Mouse (Mus musculus): ENCODE results near the gene Tmem216. TPM values are rescaled to one million over a fixed set of nuclear protein-coding genes. Genes with fewer than 3 reads are reported as not detected.

The Tmem216 gene
- polyA plus RNA-seq, 1 experiment = 8.5 TPM

- under 1% methylated on average over 44 of the region's 44 CpGs for WGBS
- Histone ChIP-seq H3K4me1 (ENCODE audit: control insufficient read depth, insufficient read depth, insufficient read length) (peaks cover 2% of the 10 kb centered on the region; the same call in 1 of the 2 replicates), H3K27ac (ENCODE audit: insufficient read depth, low read length) (peak within 1 kb of the TSS; percentile 93), H3K4me3 (ENCODE audit: extremely low read depth, insufficient read depth, insufficient read length) (peak within 1 kb of the TSS; percentile 92), H3K27me3 (ENCODE audit: control insufficient read depth, insufficient read depth, low read length) (no peaks in the 10 kb centered on the region), H3K36me3 (ENCODE audit: control insufficient read depth, insufficient read depth, low read length) (peaks cover 10% of the 10 kb centered on the region)
- DNase-seq (ENCODE audit: low read depth in 1 of 2, low spot score in 2 of 2) = peak; percentile 90 to 95
- TF ChIP-seq POLR2A (IDR thresholded peaks at IDR 0.05; ENCODE audit: low read depth, low read length) (peak; percentile 83), CTCF (IDR thresholded peaks at IDR 0.05; ENCODE audit: extremely low read depth, insufficient read depth, insufficient read length, insufficient replicate concordance) (peak; percentile 35; the same call in 1 of the 2 replicates)
Observed at GRCm38 (mm10) chr19:10576690-10577561, 20.9 kb upstream of the Tmem216 start, which contains the start of the genes Cyb561a3 and Tmem138. TSS of gene Cyb561a3 (plus strand) at chr19:10577172. TSS of gene Tmem138 (minus strand) at chr19:10577362.

- no peak for DNase-seq (ENCODE audit: low read depth in 1 of 2, low spot score in 2 of 2)
- WGBS = 92% methylated on average over 6 of the region's 6 CpGs
- H3K36me3 ChIP-seq (ENCODE audit: control insufficient read depth, insufficient read depth, low read length) = peaks cover 20% of the 10 kb centered on the region
- no peak overlapping the region for H3K4me3 ChIP-seq (ENCODE audit: extremely low read depth, insufficient read depth, insufficient read length)
- H3K4me1 ChIP-seq (ENCODE audit: control insufficient read depth, insufficient read depth, insufficient read length) = no peaks in the 10 kb centered on the region
- no peak for TF ChIP-seq CTCF (IDR thresholded peaks at IDR 0.05; ENCODE audit: extremely low read depth, insufficient read depth, insufficient read length, insufficient replicate concordance)
- no peak for TF ChIP-seq POLR2A (IDR thresholded peaks at IDR 0.05; ENCODE audit: low read depth, low read length)
- no peaks in the 10 kb centered on the region for H3K27me3 ChIP-seq (ENCODE audit: control insufficient read depth, insufficient read depth, low read length)
- H3K27ac ChIP-seq (ENCODE audit: insufficient read depth, low read length) = no peak overlapping the region
Observed at GRCm38 (mm10) chr19:10569627-10570026, 13.6 kb upstream of the Tmem216 start.

- Histone ChIP-seq H3K4me1 (ENCODE audit: control insufficient read depth, insufficient read depth, insufficient read length) (no peaks in the 10 kb centered on the region), H3K27ac (ENCODE audit: insufficient read depth, low read length) (no peak overlapping the region), H3K4me3 (ENCODE audit: extremely low read depth, insufficient read depth, insufficient read length) (no peak overlapping the region), H3K36me3 (ENCODE audit: control insufficient read depth, insufficient read depth, low read length) (peaks cover 2% of the 10 kb centered on the region; the same call in 1 of the 2 replicates), H3K27me3 (ENCODE audit: control insufficient read depth, insufficient read depth, low read length) (no peaks in the 10 kb centered on the region)
- no peak for DNase-seq (ENCODE audit: low read depth in 1 of 2, low spot score in 2 of 2)
- TF ChIP-seq POLR2A (IDR thresholded peaks at IDR 0.05; ENCODE audit: low read depth, low read length) (no peak), CTCF (IDR thresholded peaks at IDR 0.05; ENCODE audit: extremely low read depth, insufficient read depth, insufficient read length, insufficient replicate concordance) (no peak)
- 69% methylated on average over 4 of the region's 4 CpGs for WGBS
Observed at GRCm38 (mm10) chr19:10565217-10565616, 9.2 kb upstream of the Tmem216 start.

DNA sequence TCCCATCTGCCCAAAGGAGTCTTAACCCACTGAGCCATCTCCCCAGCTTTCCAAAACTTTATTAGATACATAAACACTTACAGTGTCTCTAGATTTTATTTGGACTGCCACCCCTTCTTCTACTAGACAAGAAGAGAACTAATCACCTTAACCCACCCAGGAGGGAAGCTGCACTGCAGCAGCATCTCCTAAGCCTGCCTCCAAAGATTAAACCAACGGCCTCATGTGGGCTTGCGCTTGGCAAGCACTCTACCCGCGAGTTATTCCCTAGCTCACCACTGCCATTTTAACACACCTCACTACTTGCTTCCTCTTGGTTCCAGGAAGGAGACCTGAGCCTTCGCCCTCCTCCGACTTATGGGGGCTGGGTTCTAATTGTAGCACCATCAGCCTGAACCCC lies 8.2 kb upstream of the Tmem216 start:
- Histone ChIP-seq H3K27ac (ENCODE audit: insufficient read depth, low read length) (no peak overlapping the region), H3K4me3 (ENCODE audit: extremely low read depth, insufficient read depth, insufficient read length) (no peak overlapping the region), H3K4me1 (ENCODE audit: control insufficient read depth, insufficient read depth, insufficient read length) (no peaks in the 10 kb centered on the region), H3K27me3 (ENCODE audit: control insufficient read depth, insufficient read depth, low read length) (no peaks in the 10 kb centered on the region), H3K36me3 (ENCODE audit: control insufficient read depth, insufficient read depth, low read length) (no peaks in the 10 kb centered on the region)
- DNase-seq (ENCODE audit: low read depth in 1 of 2, low spot score in 2 of 2) = no peak
- TF ChIP-seq POLR2A (IDR thresholded peaks at IDR 0.05; ENCODE audit: low read depth, low read length) (no peak), CTCF (IDR thresholded peaks at IDR 0.05; ENCODE audit: extremely low read depth, insufficient read depth, insufficient read length, insufficient replicate concordance) (no peak)
- WGBS = 78% methylated on average over 6 of the region's 6 CpGs

GRCm38 (mm10) chr19:10562351-10562750 lies 6.3 kb upstream of the Tmem216 start:
- H3K4me3 ChIP-seq (ENCODE audit: extremely low read depth, insufficient read depth, insufficient read length) = no peak overlapping the region
- no peak for TF ChIP-seq POLR2A (IDR thresholded peaks at IDR 0.05; ENCODE audit: low read depth, low read length)
- TF ChIP-seq CTCF (IDR thresholded peaks at IDR 0.05; ENCODE audit: extremely low read depth, insufficient read depth, insufficient read length, insufficient replicate concordance) = no peak
- H3K4me1 ChIP-seq (ENCODE audit: control insufficient read depth, insufficient read depth, insufficient read length) = no peaks in the 10 kb centered on the region
- no peak for DNase-seq (ENCODE audit: low read depth in 1 of 2, low spot score in 2 of 2)
- 80% methylated on average over 5 of the region's 5 CpGs for WGBS
- no peak overlapping the region for H3K27ac ChIP-seq (ENCODE audit: insufficient read depth, low read length)
- no peaks in the 10 kb centered on the region for H3K27me3 ChIP-seq (ENCODE audit: control insufficient read depth, insufficient read depth, low read length)
- no peaks in the 10 kb centered on the region for H3K36me3 ChIP-seq (ENCODE audit: control insufficient read depth, insufficient read depth, low read length)

- Histone ChIP-seq H3K36me3 (ENCODE audit: control insufficient read depth, insufficient read depth, low read length) (no peaks in the 10 kb centered on the region), H3K4me3 (ENCODE audit: extremely low read depth, insufficient read depth, insufficient read length) (no peak overlapping the region), H3K27ac (ENCODE audit: insufficient read depth, low read length) (no peak overlapping the region), H3K4me1 (ENCODE audit: control insufficient read depth, insufficient read depth, insufficient read length) (no peaks in the 10 kb centered on the region), H3K27me3 (ENCODE audit: control insufficient read depth, insufficient read depth, low read length) (no peaks in the 10 kb centered on the region)
- WGBS = 72% methylated on average over 6 of the region's 6 CpGs
- no peak for TF ChIP-seq POLR2A (IDR thresholded peaks at IDR 0.05; ENCODE audit: low read depth, low read length)
- TF ChIP-seq CTCF (IDR thresholded peaks at IDR 0.05; ENCODE audit: extremely low read depth, insufficient read depth, insufficient read length, insufficient replicate concordance) = no peak
- no peak for DNase-seq (ENCODE audit: low read depth in 1 of 2, low spot score in 2 of 2)
Observed at GRCm38 (mm10) chr19:10561558-10562314, 5.7 kb upstream of the Tmem216 start.
